Mouse (Mus musculus): Measurements from ENCODE around the gene Cacnb1.

Gene Cacnb1

GRCm38 (mm10) chr11:97955146-97955902 lies 67.5 kb downstream of the Cacnb1 start:
- DNase-seq (ENCODE audit: low spot score): no peak

- DNase-seq (ENCODE audit: low spot score): no peak
These were observed 68.2 kb downstream of the Cacnb1 start for GRCm38 (mm10) chr11:97954469-97955141.

- DNase-seq (ENCODE audit: low spot score): no peak
These were observed 68.9 kb downstream of the Cacnb1 start for GRCm38 (mm10) chr11:97953939-97954275.

GRCm38 (mm10) chr11:97953179-97953938 lies 69.5 kb downstream of the Cacnb1 start:
- no peak for DNase-seq (ENCODE audit: low spot score)

- DNase-seq (ENCODE audit: low spot score): no peak
These were observed 70.3 kb downstream of the Cacnb1 start for GRCm38 (mm10) chr11:97952367-97953006.
